ENCODE assay signal across 12 mouse cellular contexts in the genomic region with DNA sequence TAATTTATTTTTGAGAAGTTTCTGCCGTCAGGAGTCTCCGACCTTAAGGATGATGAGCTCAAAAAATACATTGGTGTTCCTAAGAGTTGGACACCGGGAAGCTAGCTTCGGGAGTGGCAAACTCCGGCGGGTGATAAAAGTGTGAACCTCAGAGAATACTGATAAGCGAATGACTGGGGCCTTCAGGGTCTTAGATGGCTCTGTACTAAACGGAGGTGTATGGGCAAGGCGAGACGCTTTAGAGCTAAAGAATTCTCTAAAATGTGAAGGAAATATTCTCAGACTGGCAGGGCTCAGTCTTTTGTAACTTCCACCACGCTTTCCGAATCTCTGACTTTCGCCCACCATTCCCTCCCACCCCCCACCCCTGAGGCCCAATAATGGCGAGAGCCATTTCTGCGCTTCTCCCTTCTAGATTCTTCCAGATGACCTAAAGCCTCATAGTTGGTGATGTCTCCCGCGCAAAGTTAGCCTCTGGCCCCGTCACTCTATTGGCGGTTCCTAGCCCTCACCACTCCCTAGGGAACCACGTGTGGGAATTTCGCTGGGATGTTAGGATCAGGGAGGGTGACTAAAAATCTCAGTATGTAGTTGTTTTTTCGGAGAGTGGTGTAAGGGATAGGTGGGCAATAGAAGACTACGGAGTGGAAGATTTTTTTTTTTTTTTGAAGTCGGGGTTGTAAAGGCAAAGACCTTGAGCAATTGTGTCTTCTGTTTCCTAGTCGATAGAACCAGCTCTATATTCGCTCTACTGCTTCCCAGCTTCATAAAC. TPM values are rescaled to one million over a fixed set of nuclear protein-coding genes. Genes with fewer than 3 reads are reported as not detected.
DNase-seq lines count a peak whose midpoint lies in the region; ATAC-seq lines count a peak whose summit lies in the region.
"Had no signal": no experiment of that assay in that cellular context is flagged by ENCODE, and none has a peak within 500 bp of the region (broad histone marks: within the 10 kb centered on the region; RNA-seq: fewer than 3 reads in every experiment).

No protein-coding gene starts in this region.

- WGBS in forebrain, embryonic 13.5 days, result under 1% methylated on average over 26 of the region's 26 CpGs
- 1% methylated on average over 26 of the region's 26 CpGs for WGBS in forebrain, embryonic 15.5 days
- WGBS in lung, embryonic 15.5 days, result under 1% methylated on average over 26 of the region's 26 CpGs
- WGBS in embryonic facial prominence, embryonic 10.5 days, result under 1% methylated on average over 26 of the region's 26 CpGs
- WGBS in neural tube, embryonic 11.5 days, result under 1% methylated on average over 26 of the region's 26 CpGs

- ATAC-seq in forebrain, embryonic 13.5 days, result no peak
- no peak for ATAC-seq in forebrain, embryonic 15.5 days (replicated peaks)
- no peak for ATAC-seq in lung, embryonic 15.5 days (ENCODE audit: borderline replicate concordance, extremely low read depth, low FRiP score, low TSS enrichment)
- no peak for ATAC-seq in neural tube, embryonic 11.5 days (ENCODE audit: insufficient read depth, low FRiP score, low TSS enrichment)
- ATAC-seq: inflammation-experienced regulatory T-cells, adult 6 months; liver, postnatal 0 days had no signal

- peak overlapping the region; percentile 10; the same call in 1 of the 2 replicates for H3K4me3 ChIP-seq in forebrain, embryonic 13.5 days
- no peak overlapping the region for H3K4me3 ChIP-seq in forebrain, embryonic 15.5 days
- no peak overlapping the region for H3K4me3 ChIP-seq in lung, embryonic 15.5 days
- H3K4me3 ChIP-seq in embryonic facial prominence, embryonic 10.5 days, result no peak overlapping the region
- H3K4me3 ChIP-seq in neural tube, embryonic 11.5 days (ENCODE audit: low read depth, low read length), result no peak overlapping the region

- H3K27ac ChIP-seq in forebrain, embryonic 13.5 days, result no peak overlapping the region
- H3K27ac ChIP-seq in forebrain, embryonic 15.5 days (replicated peaks), result no peak overlapping the region
- H3K27ac ChIP-seq in lung, embryonic 15.5 days, result no peak overlapping the region
- no peak overlapping the region for H3K27ac ChIP-seq in embryonic facial prominence, embryonic 10.5 days (replicated peaks)
- H3K27ac ChIP-seq in neural tube, embryonic 11.5 days (ENCODE audit: low read depth, low read length), result no peak overlapping the region
- H3K27ac ChIP-seq: midbrain, embryonic 12.5 days had no signal

- H3K4me1 ChIP-seq in forebrain, embryonic 13.5 days, result peaks cover 22% of the 10 kb centered on the region
- H3K4me1 ChIP-seq in forebrain, embryonic 15.5 days, result peaks cover 25% of the 10 kb centered on the region
- peaks cover 22% of the 10 kb centered on the region for H3K4me1 ChIP-seq in lung, embryonic 15.5 days
- H3K4me1 ChIP-seq in embryonic facial prominence, embryonic 10.5 days, result peaks cover 28% of the 10 kb centered on the region
- H3K4me1 ChIP-seq in neural tube, embryonic 11.5 days (ENCODE audit: control insufficient read depth, insufficient read depth, low read length), result 0 out of 2 replicates have a peak, but pooled peaks cover 6% of the 10 kb centered on the region

- no peaks in the 10 kb centered on the region for H3K36me3 ChIP-seq in forebrain, embryonic 13.5 days (ENCODE audit: poor library complexity, severe bottlenecking)
- no peaks in the 10 kb centered on the region for H3K36me3 ChIP-seq in forebrain, embryonic 15.5 days
- no peaks in the 10 kb centered on the region for H3K36me3 ChIP-seq in lung, embryonic 15.5 days
- H3K36me3 ChIP-seq in embryonic facial prominence, embryonic 10.5 days (replicated peaks), result no peaks in the 10 kb centered on the region
- H3K36me3 ChIP-seq in neural tube, embryonic 11.5 days (ENCODE audit: control insufficient read depth, insufficient read depth, low read length), result no peaks in the 10 kb centered on the region
- H3K36me3 ChIP-seq: midbrain, embryonic 12.5 days had no signal

- H3K4me2 ChIP-seq in forebrain, embryonic 13.5 days, result no peak overlapping the region
- H3K4me2 ChIP-seq in forebrain, embryonic 15.5 days (replicated peaks), result no peak overlapping the region
- H3K4me2 ChIP-seq in lung, embryonic 15.5 days, result peak overlapping the region; percentile 99; the same call in 1 of the 2 replicates
- H3K4me2 ChIP-seq in neural tube, embryonic 11.5 days (ENCODE audit: low read depth), result no peak overlapping the region
- H3K4me2 ChIP-seq: midbrain, embryonic 12.5 days had no signal

- H3K9me3 ChIP-seq in forebrain, embryonic 13.5 days (replicated peaks), result no peaks in the 10 kb centered on the region
- H3K9me3 ChIP-seq in forebrain, embryonic 15.5 days, result no peaks in the 10 kb centered on the region
- no peaks in the 10 kb centered on the region for H3K9me3 ChIP-seq in lung, embryonic 15.5 days
- no peaks in the 10 kb centered on the region for H3K9me3 ChIP-seq in embryonic facial prominence, embryonic 10.5 days
- H3K9me3 ChIP-seq in neural tube, embryonic 11.5 days (ENCODE audit: control insufficient read depth, low read length), result no peaks in the 10 kb centered on the region
- H3K9me3 ChIP-seq: midbrain, embryonic 12.5 days had no signal

- H3K27me3 ChIP-seq in forebrain, embryonic 13.5 days, result peaks cover 76% of the 10 kb centered on the region
- H3K27me3 ChIP-seq in forebrain, embryonic 15.5 days, result peaks cover 67% of the 10 kb centered on the region
- peaks cover 77% of the 10 kb centered on the region for H3K27me3 ChIP-seq in lung, embryonic 15.5 days
- peaks cover 86% of the 10 kb centered on the region for H3K27me3 ChIP-seq in embryonic facial prominence, embryonic 10.5 days (replicated peaks; ENCODE audit: low read depth, poor library complexity, severe bottlenecking)
- peaks cover 65% of the 10 kb centered on the region for H3K27me3 ChIP-seq in neural tube, embryonic 11.5 days (ENCODE audit: control insufficient read depth, insufficient read depth, low read length)

- H3K9ac ChIP-seq in forebrain, embryonic 13.5 days, result no peak overlapping the region
- H3K9ac ChIP-seq in forebrain, embryonic 15.5 days (replicated peaks), result no peak overlapping the region
- H3K9ac ChIP-seq in lung, embryonic 15.5 days, result no peak overlapping the region
- no peak overlapping the region for H3K9ac ChIP-seq in neural tube, embryonic 11.5 days (ENCODE audit: low read length)
- H3K9ac ChIP-seq: liver, postnatal 0 days; midbrain, embryonic 12.5 days had no signal

- no peak for DNase-seq in lung, adult 18-20 months
- peak; percentile 38 for DNase-seq in embryonic facial prominence, embryonic 10.5 days (ENCODE audit: low spot score)
- peak; percentile 25 for DNase-seq in neural tube, embryonic 11.5 days (ENCODE audit: low spot score)
- DNase-seq in thymus, postnatal 25 days, result no peak
- DNase-seq in urinary bladder, postnatal 36 days (ENCODE audit: low spot score in 2 of 2), result no peak
- DNase-seq: cerebellum, adult 8-10 months; liver, postnatal 0 days had no signal

RNA-seq across cellular contexts. Expression of gene Sfmbt2, which starts 0.6 kb away (rescaled TPM):
- 1.8 and 2.4 TPM in 2 replicates for polyA plus RNA-seq in forebrain, embryonic 13.5 days (2015; fragmentation: Nextera tagmentation; extraction: Ambion mirVana)
- polyA plus RNA-seq in forebrain, embryonic 15.5 days (2015; fragmentation: Nextera tagmentation; extraction: Ambion mirVana), result 2.1 and 2.4 TPM in 2 replicates
- 1.4 and 2.0 TPM in 2 replicates for polyA plus RNA-seq in lung, embryonic 15.5 days (2015; fragmentation: Nextera tagmentation; extraction: Ambion mirVana)
- polyA plus RNA-seq in embryonic facial prominence, embryonic 10.5 days (2016; fragmentation: Nextera tagmentation; extraction: Ambion mirVana), result 1.3 and 1.5 TPM in 2 replicates
- 2.0 and 2.7 TPM in 2 replicates for polyA plus RNA-seq in neural tube, embryonic 11.5 days (2014; fragmentation: Nextera tagmentation; extraction: Ambion mirVana)

Comparison
In these comparisons a context has a peak if more than half of its experiments do, and no peak if none do; other contexts are left out.
1. DNase-seq: peak in embryonic facial prominence, embryonic 10.5 days (single experiment) and neural tube, embryonic 11.5 days (single experiment); none in lung, adult 18-20 months (0 of 2), thymus, postnatal 25 days (single experiment) and urinary bladder, postnatal 36 days (0 of 2).